Mouse (Mus musculus): ENCODE measurements at regions not wholly inside any gene's neighbourhood (a gene's known extent, or its start where the extent isn't known, plus 50 kb on each side); places are given as distances from the start of the nearest gene placed in this dataset.
A peak's percentile ranks its signal among the peaks of the same experiment; 100 is the strongest.

GRCm38 (mm10) chr3:147878690-147879089 lies 1026.5 kb downstream of the Ttll7 start:
- Histone ChIP-seq H3K4me1 (ENCODE audit: control insufficient read depth, insufficient read depth, low read length) (no peaks in the 10 kb centered on the region), H3K27ac (replicated peaks; ENCODE audit: low read depth, low read length) (no peak overlapping the region), H3K9ac (ENCODE audit: low read depth, low read length) (no peak overlapping the region), H3K4me3 (ENCODE audit: low read depth, low read length) (no peak overlapping the region), H3K27me3 (replicated peaks; ENCODE audit: control insufficient read depth, insufficient read depth, low read length) (no peaks in the 10 kb centered on the region), H3K36me3 (ENCODE audit: control insufficient read depth, insufficient read depth, low read length) (no peaks in the 10 kb centered on the region), H3K4me2 (ENCODE audit: low read depth, low read length) (no peak overlapping the region), H3K9me3 (ENCODE audit: control insufficient read depth, low read length) (no peaks in the 10 kb centered on the region)
- WGBS = 49% methylated on average over 3 of the region's 3 CpGs
- DNase-seq (ENCODE audit: low spot score) = peak; percentile 70
- peak; percentile 82 for ATAC-seq (ENCODE audit: low read depth)

GRCm38 (mm10) chr3:147868281-147868680 lies 1016.1 kb downstream of the Ttll7 start:
- H3K4me1 ChIP-seq (ENCODE audit: control insufficient read depth, insufficient read depth, low read length) = no peaks in the 10 kb centered on the region
- H3K27ac ChIP-seq (replicated peaks; ENCODE audit: low read depth, low read length) = no peak overlapping the region
- H3K36me3 ChIP-seq (ENCODE audit: control insufficient read depth, insufficient read depth, low read length) = no peaks in the 10 kb centered on the region
- H3K9me3 ChIP-seq (ENCODE audit: control insufficient read depth, low read length) = no peaks in the 10 kb centered on the region
- DNase-seq (ENCODE audit: low spot score) (no peak), ATAC-seq (ENCODE audit: low read depth) (no peak)
- H3K4me2 ChIP-seq (ENCODE audit: low read depth, low read length) = no peak overlapping the region
- H3K27me3 ChIP-seq (replicated peaks; ENCODE audit: control insufficient read depth, insufficient read depth, low read length) = no peaks in the 10 kb centered on the region
- whole genome bisulfite sequencing = 69% methylated on average over 3 of the region's 3 CpGs
- no peak overlapping the region for H3K4me3 ChIP-seq (ENCODE audit: low read depth, low read length)
- H3K9ac ChIP-seq (ENCODE audit: low read depth, low read length) = no peak overlapping the region

GRCm38 (mm10) chr3:147853346-147853745 lies 1001.2 kb downstream of the Ttll7 start:
- Histone ChIP-seq H3K27ac (replicated peaks; ENCODE audit: low read depth, low read length) (no peak overlapping the region; the same call in 1 of the 2 replicates), H3K9ac (ENCODE audit: low read depth, low read length) (no peak overlapping the region), H3K9me3 (ENCODE audit: control insufficient read depth, low read length) (no peaks in the 10 kb centered on the region), H3K4me2 (ENCODE audit: low read depth, low read length) (no peak overlapping the region), H3K4me3 (ENCODE audit: low read depth, low read length) (no peak overlapping the region), H3K27me3 (replicated peaks; ENCODE audit: control insufficient read depth, insufficient read depth, low read length) (no peaks in the 10 kb centered on the region), H3K36me3 (ENCODE audit: control insufficient read depth, insufficient read depth, low read length) (no peaks in the 10 kb centered on the region), H3K4me1 (ENCODE audit: control insufficient read depth, insufficient read depth, low read length) (peaks cover 8% of the 10 kb centered on the region)
- DNase-seq (ENCODE audit: low spot score) (peak; percentile 82), ATAC-seq (ENCODE audit: low read depth) (no peak)
- WGBS = 36% methylated on average over 4 of the region's 4 CpGs

GRCm38 (mm10) chr3:147852830-147853229 lies 1000.7 kb downstream of the Ttll7 start:
- no peaks in the 10 kb centered on the region for H3K36me3 ChIP-seq (ENCODE audit: control insufficient read depth, insufficient read depth, low read length)
- 42% methylated on average over 2 of the region's 2 CpGs for WGBS
- no peak overlapping the region for H3K4me2 ChIP-seq (ENCODE audit: low read depth, low read length)
- ATAC-seq (ENCODE audit: low read depth) (no peak), DNase-seq (ENCODE audit: low spot score) (peak; percentile 73)
- peaks cover 12% of the 10 kb centered on the region for H3K4me1 ChIP-seq (ENCODE audit: control insufficient read depth, insufficient read depth, low read length)
- no peaks in the 10 kb centered on the region for H3K27me3 ChIP-seq (replicated peaks; ENCODE audit: control insufficient read depth, insufficient read depth, low read length)
- H3K4me3 ChIP-seq (ENCODE audit: low read depth, low read length) = no peak overlapping the region
- no peak overlapping the region for H3K9ac ChIP-seq (ENCODE audit: low read depth, low read length)
- no peak overlapping the region for H3K27ac ChIP-seq (replicated peaks; ENCODE audit: low read depth, low read length)
- H3K9me3 ChIP-seq (ENCODE audit: control insufficient read depth, low read length) = no peaks in the 10 kb centered on the region

GRCm38 (mm10) chr3:147841357-147841756 lies 989.2 kb downstream of the Ttll7 start:
- no peak overlapping the region for H3K4me2 ChIP-seq (ENCODE audit: low read depth, low read length)
- DNase-seq (ENCODE audit: low spot score) (no peak), ATAC-seq (ENCODE audit: low read depth) (no peak)
- H3K36me3 ChIP-seq (ENCODE audit: control insufficient read depth, insufficient read depth, low read length) = no peaks in the 10 kb centered on the region
- H3K4me3 ChIP-seq (ENCODE audit: low read depth, low read length) = no peak overlapping the region
- H3K27ac ChIP-seq (replicated peaks; ENCODE audit: low read depth, low read length) = no peak overlapping the region
- no peaks in the 10 kb centered on the region for H3K4me1 ChIP-seq (ENCODE audit: control insufficient read depth, insufficient read depth, low read length)
- H3K9me3 ChIP-seq (ENCODE audit: control insufficient read depth, low read length) = no peaks in the 10 kb centered on the region
- WGBS = 58% methylated on average over 3 of the region's 3 CpGs
- no peaks in the 10 kb centered on the region for H3K27me3 ChIP-seq (replicated peaks; ENCODE audit: control insufficient read depth, insufficient read depth, low read length)
- H3K9ac ChIP-seq (ENCODE audit: low read depth, low read length) = no peak overlapping the region

- Histone ChIP-seq H3K4me1 (ENCODE audit: control insufficient read depth, insufficient read depth, low read length) (no peaks in the 10 kb centered on the region), H3K4me2 (ENCODE audit: low read depth, low read length) (no peak overlapping the region), H3K9me3 (ENCODE audit: control insufficient read depth, low read length) (no peaks in the 10 kb centered on the region), H3K27ac (replicated peaks; ENCODE audit: low read depth, low read length) (no peak overlapping the region), H3K36me3 (ENCODE audit: control insufficient read depth, insufficient read depth, low read length) (no peaks in the 10 kb centered on the region), H3K9ac (ENCODE audit: low read depth, low read length) (no peak overlapping the region), H3K27me3 (replicated peaks; ENCODE audit: control insufficient read depth, insufficient read depth, low read length) (no peaks in the 10 kb centered on the region), H3K4me3 (ENCODE audit: low read depth, low read length) (no peak overlapping the region)
- 85% methylated on average over 4 of the region's 4 CpGs for WGBS
- ATAC-seq (ENCODE audit: low read depth) = no peak
- DNase-seq (ENCODE audit: low spot score) = no peak
Measured at GRCm38 (mm10) chr3:147838816-147839215, 986.6 kb downstream of the Ttll7 start.

GRCm38 (mm10) chr3:147835716-147836115 lies 983.5 kb downstream of the Ttll7 start:
- Histone ChIP-seq H3K4me3 (ENCODE audit: low read depth, low read length) (no peak overlapping the region), H3K4me1 (ENCODE audit: control insufficient read depth, insufficient read depth, low read length) (no peaks in the 10 kb centered on the region), H3K27ac (replicated peaks; ENCODE audit: low read depth, low read length) (no peak overlapping the region), H3K27me3 (replicated peaks; ENCODE audit: control insufficient read depth, insufficient read depth, low read length) (no peaks in the 10 kb centered on the region), H3K4me2 (ENCODE audit: low read depth, low read length) (no peak overlapping the region), H3K9ac (ENCODE audit: low read depth, low read length) (no peak overlapping the region), H3K9me3 (ENCODE audit: control insufficient read depth, low read length) (no peaks in the 10 kb centered on the region), H3K36me3 (ENCODE audit: control insufficient read depth, insufficient read depth, low read length) (no peaks in the 10 kb centered on the region)
- ATAC-seq (ENCODE audit: low read depth) = no peak
- WGBS = 50% methylated on average over 2 of the region's 2 CpGs
- DNase-seq (ENCODE audit: low spot score) = no peak

- Histone ChIP-seq H3K36me3 (ENCODE audit: control insufficient read depth, insufficient read depth, low read length) (no peaks in the 10 kb centered on the region), H3K9me3 (ENCODE audit: control insufficient read depth, low read length) (no peaks in the 10 kb centered on the region), H3K4me1 (ENCODE audit: control insufficient read depth, insufficient read depth, low read length) (no peaks in the 10 kb centered on the region), H3K9ac (ENCODE audit: low read depth, low read length) (no peak overlapping the region), H3K4me2 (ENCODE audit: low read depth, low read length) (no peak overlapping the region), H3K27me3 (replicated peaks; ENCODE audit: control insufficient read depth, insufficient read depth, low read length) (no peaks in the 10 kb centered on the region), H3K27ac (replicated peaks; ENCODE audit: low read depth, low read length) (no peak overlapping the region), H3K4me3 (ENCODE audit: low read depth, low read length) (no peak overlapping the region)
- no peak for ATAC-seq (ENCODE audit: low read depth)
- 63% methylated on average over 1 of the region's 1 CpGs for WGBS
- no peak for DNase-seq (ENCODE audit: low spot score)
Measured at GRCm38 (mm10) chr3:147825337-147825736, 973.2 kb downstream of the Ttll7 start.

GRCm38 (mm10) chr3:147824451-147824850 lies 972.3 kb downstream of the Ttll7 start:
- H3K27me3 ChIP-seq (replicated peaks; ENCODE audit: control insufficient read depth, insufficient read depth, low read length) = no peaks in the 10 kb centered on the region
- no peak overlapping the region for H3K4me2 ChIP-seq (ENCODE audit: low read depth, low read length)
- no peak for ATAC-seq (ENCODE audit: low read depth)
- no peaks in the 10 kb centered on the region for H3K4me1 ChIP-seq (ENCODE audit: control insufficient read depth, insufficient read depth, low read length)
- H3K36me3 ChIP-seq (ENCODE audit: control insufficient read depth, insufficient read depth, low read length) = no peaks in the 10 kb centered on the region
- H3K4me3 ChIP-seq (ENCODE audit: low read depth, low read length) = no peak overlapping the region
- no peak for DNase-seq (ENCODE audit: low spot score)
- no peaks in the 10 kb centered on the region for H3K9me3 ChIP-seq (ENCODE audit: control insufficient read depth, low read length)
- no peak overlapping the region for H3K9ac ChIP-seq (ENCODE audit: low read depth, low read length)
- H3K27ac ChIP-seq (replicated peaks; ENCODE audit: low read depth, low read length) = no peak overlapping the region

All from embryonic facial prominence, embryonic 14.5 days (tissue).